Mouse (Mus musculus) stomach, embryonic 16.5 days (tissue): ENCODE data around the gene Cox14. TPM values are rescaled to one million over a fixed set of nuclear protein-coding genes. Genes with fewer than 3 reads are reported as not detected.
"Not testable (repeated sequence)": the region's sequence is repeated elsewhere in the genome, so short reads cannot be mapped to it uniquely, and the experiment has no call there.

ENCODE experiments used
- ATAC-seq: fragments of 200-750 bp; cut with Nextera tagmentation; 2 replicates; pipeline ENCODE4 v1.8.0; 2017; ENCODE audit warnings: moderate number of reproducible peaks, moderate TSS enrichment; ENCODE audit not compliant: insufficient read depth, low FRiP score
- H3K27ac ChIP-seq: fragments of 300-500 bp; sonication (generic); 2 replicates; pipeline ENCODE4 v1.5.1; 2014; ENCODE audit warnings: low read length
- H3K27me3 ChIP-seq: fragments of 300-500 bp; sonication (generic); 2 replicates; pipeline ENCODE4 v1.6.1; 2014; ENCODE audit warnings: low read length, control low read depth, mixed read lengths; ENCODE audit not compliant: control insufficient read depth, insufficient read depth
- H3K36me3 ChIP-seq: fragments of 300-500 bp; sonication (generic); 2 replicates; pipeline ENCODE4 v1.6.1; 2014; ENCODE audit warnings: low read length; ENCODE audit not compliant: control insufficient read depth, insufficient read depth
- H3K4me1 ChIP-seq: fragments of 300-500 bp; sonication (generic); 2 replicates; pipeline ENCODE4 v1.6.1; 2014; ENCODE audit warnings: low read length, control low read depth, mixed read lengths; ENCODE audit not compliant: control insufficient read depth, insufficient read depth
- H3K4me2 ChIP-seq: fragments of 300-500 bp; sonication (generic); 2 replicates; pipeline ENCODE4 v1.6.1; 2014; ENCODE audit warnings: low read depth, low read length, mixed read lengths
- H3K4me3 ChIP-seq: fragments of 300-500 bp; sonication (generic); replicated peaks from 2 replicates; pipeline ENCODE4 v1.5.1; 2014; ENCODE audit warnings: mild to moderate bottlenecking, low read length
- H3K9ac ChIP-seq: fragments of 300-500 bp; sonication (generic); 2 replicates; pipeline ENCODE4 v1.6.1; 2014; ENCODE audit warnings: low read length
- H3K9me3 ChIP-seq: fragments of 300-500 bp; sonication (generic); replicated peaks from 2 replicates; pipeline ENCODE4 v1.6.1; 2016; ENCODE audit warnings: low read length, control low read depth; ENCODE audit not compliant: control insufficient read depth
- WGBS: fragments of 180-500 bp; shearing (Covaris S2); extraction: QIAGEN DNeasy Blood & Tissue Kit; methylation state at CpG from one replicate; pipeline ENCODE4 v1.1.7; 2014; 5-methylcytosine and 5-hydroxymethylcytosine counted together
- polyA plus RNA-seq: library from polyadenylated mRNA; unstranded; fragments of >200 nt; fragmentation: Nextera tagmentation; extraction: Ambion mirVana; gene quantifications from 2 replicates; pipeline ENCODE4 v1.2.1, GENCODE M21; 2015

Cox14 gene
- polyA plus RNA-seq, 1 experiment from 2014 or later: 171 TPM

DNA sequence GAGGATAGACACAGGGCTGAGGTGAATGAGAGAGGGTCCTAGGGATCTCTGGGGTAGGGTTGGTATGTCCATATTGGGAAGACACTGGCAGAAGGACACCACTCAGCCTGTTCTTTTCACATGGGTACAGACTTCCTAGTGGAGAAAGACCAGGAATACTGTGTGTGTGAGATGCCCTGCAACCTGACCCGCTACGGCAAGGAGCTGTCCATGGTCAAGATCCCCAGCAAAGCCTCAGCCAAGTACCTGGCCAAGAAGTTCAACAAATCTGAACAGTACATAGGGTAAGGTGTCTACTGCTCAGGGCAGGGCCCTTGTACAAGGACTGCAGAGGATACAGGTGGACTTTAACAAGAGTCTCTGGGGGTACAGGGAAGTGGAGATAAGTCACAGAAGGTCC is 28.1 kb upstream of the Cox14 start:
- H3K27me3 ChIP-seq: no peaks in the 10 kb centered on the region
- peaks cover 11% of the 10 kb centered on the region; the same call in 1 of the 2 replicates for H3K4me1 ChIP-seq
- H3K36me3 ChIP-seq: no peaks in the 10 kb centered on the region
- ATAC-seq: no peak
- no peak overlapping the region for H3K27ac ChIP-seq
- H3K4me2 ChIP-seq: no peak overlapping the region
- WGBS: 18% methylated on average over 2 of the region's 2 CpGs
- H3K4me3 ChIP-seq: no peak overlapping the region
- H3K9me3 ChIP-seq: no peaks in the 10 kb centered on the region
- no peak overlapping the region for H3K9ac ChIP-seq

DNA sequence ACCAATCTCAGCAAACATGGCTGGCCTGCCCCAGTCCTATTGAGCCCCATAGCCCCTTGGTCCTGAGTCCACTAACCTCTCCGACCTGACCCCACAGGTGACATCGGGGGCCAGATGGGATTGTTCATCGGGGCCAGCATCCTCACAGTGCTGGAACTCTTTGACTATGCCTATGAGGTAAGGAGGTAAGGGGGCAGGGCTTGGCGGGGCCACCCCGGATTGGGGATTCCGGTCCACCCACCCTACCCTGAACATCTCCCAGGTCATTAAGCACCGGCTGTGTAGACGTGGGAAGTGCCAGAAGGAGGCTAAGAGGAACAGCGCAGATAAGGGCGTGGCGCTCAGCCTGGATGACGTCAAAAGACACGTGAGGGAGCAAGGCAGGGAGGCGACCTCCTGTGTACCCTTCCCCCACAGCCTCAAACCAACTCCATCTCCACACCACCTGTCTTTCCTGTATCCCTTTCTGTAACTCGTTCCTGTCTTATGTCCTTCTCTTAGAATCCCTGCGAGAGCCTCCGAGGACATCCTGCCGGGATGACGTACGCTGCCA is 26.8 kb upstream of the Cox14 start:
- Histone ChIP-seq H3K4me1 (peaks cover 21% of the 10 kb centered on the region), H3K9ac (peak overlapping the region; percentile 8; the same call in 1 of the 2 replicates), H3K27ac (no peak overlapping the region), H3K27me3 (no peaks in the 10 kb centered on the region), H3K4me3 (no peak overlapping the region), H3K4me2 (no peak overlapping the region), H3K9me3 (no peaks in the 10 kb centered on the region), H3K36me3 (no peaks in the 10 kb centered on the region)
- 28% methylated on average over 20 of the region's 20 CpGs for WGBS
- no peak for ATAC-seq

DNA sequence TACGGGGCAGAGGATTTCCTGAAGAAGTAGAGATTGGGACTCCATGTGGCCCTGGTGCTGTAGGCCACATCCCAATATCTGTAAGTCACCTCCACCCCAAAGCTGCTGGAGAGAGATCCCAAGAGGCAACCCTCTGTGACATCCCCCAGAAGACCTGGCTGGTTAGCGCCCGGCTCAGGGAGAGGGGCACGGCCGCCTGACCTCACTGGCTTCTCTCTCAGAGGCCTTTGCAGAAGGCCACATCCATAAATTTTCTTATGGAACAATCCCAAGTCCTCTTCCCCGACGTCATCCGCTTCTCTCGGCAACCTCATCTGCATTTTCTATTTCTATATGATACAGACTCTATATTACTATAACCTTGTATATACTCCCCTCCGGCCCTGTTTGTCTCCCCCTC is 25.7 kb upstream of the Cox14 start:
- ATAC-seq: no peak
- H3K4me3 ChIP-seq: no peak overlapping the region
- H3K9me3 ChIP-seq: no peaks in the 10 kb centered on the region
- no peak overlapping the region for H3K27ac ChIP-seq
- WGBS: 82% methylated on average over 10 of the region's 10 CpGs
- H3K4me1 ChIP-seq: peaks cover 23% of the 10 kb centered on the region
- no peak overlapping the region for H3K4me2 ChIP-seq
- no peaks in the 10 kb centered on the region for H3K27me3 ChIP-seq
- H3K36me3 ChIP-seq: no peaks in the 10 kb centered on the region
- H3K9ac ChIP-seq: no peak overlapping the region

DNA sequence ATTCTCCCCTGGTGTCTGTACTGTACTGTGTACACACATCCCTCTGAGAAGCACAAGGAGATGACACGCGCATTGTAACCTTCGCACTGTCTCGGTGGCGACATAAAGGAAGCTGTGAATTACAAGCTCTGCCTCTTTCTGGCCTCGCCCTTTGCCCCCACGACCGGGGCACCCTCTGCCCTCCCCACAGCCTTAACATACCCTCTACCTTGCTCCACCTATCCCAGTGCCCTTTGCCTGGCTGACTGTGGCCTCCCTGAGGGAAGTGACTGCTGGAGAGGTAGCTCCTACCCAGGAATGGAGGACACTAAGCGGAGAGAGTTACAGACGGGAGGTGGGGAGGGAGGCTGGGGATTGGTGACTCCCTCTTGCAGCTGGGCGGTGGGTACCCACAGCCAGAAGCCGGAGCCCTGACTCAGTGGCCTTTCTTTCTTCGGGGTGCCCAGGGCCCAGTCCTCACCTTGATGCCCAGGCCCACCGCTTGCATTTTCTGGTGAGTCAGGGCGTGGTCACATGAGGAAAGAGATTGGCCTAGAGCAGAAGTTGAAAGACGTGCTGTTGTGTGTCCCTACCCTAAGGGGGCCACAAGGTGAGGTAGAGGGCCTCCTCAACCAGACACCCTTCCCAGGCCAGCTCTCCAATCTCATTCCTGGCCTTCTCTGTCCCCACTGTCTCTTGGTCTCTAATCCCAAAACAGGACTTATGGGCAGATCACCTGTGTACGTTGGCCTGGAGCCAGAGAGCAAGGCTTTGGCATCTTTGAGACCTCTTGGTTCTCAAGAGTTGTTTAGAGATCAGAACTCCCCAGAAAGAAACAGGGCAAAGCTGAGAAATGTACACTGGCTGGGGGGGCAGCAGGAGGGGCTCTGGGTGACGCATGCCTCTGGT is 25.0 kb upstream of the Cox14 start:
- no peaks in the 10 kb centered on the region for H3K27me3 ChIP-seq
- H3K4me3 ChIP-seq: no peak overlapping the region
- no peak for ATAC-seq
- H3K9me3 ChIP-seq: no peaks in the 10 kb centered on the region
- no peak overlapping the region for H3K4me2 ChIP-seq
- H3K9ac ChIP-seq: no peak overlapping the region
- no peak overlapping the region for H3K27ac ChIP-seq
- H3K4me1 ChIP-seq: peaks cover 23% of the 10 kb centered on the region
- H3K36me3 ChIP-seq: no peaks in the 10 kb centered on the region
- WGBS: 82% methylated on average over 18 of the region's 18 CpGs

DNA sequence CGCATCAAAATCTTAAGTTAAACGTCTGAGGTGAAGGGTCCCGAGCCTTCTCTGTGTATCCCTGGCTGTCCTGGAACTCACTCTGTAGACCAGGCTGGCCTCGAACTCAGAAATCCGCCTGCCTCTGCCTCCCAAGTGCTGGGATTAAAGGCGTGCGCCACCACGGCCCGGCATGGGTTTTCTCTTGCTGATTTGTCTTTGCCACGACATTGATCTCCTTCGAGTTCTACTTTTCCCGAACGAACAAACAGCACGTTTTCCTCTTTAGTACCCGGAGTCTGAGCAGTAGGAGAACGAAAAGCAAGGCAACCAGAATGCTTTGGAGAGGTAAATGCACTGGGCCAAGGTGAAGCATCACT is 23.8 kb upstream of the Cox14 start:
- WGBS: 41% methylated on average over 16 of the region's 16 CpGs
- not testable (repeated sequence) for H3K27me3 ChIP-seq, ATAC-seq, H3K36me3 ChIP-seq, H3K9me3 ChIP-seq
- Histone ChIP-seq H3K4me1 (peaks cover 23% of the 10 kb centered on the region), H3K9ac (peak overlapping the region; percentile 99), H3K4me3 (peak overlapping the region; percentile 86), H3K27ac (peak overlapping the region; percentile 96), H3K4me2 (peak overlapping the region; percentile 59)

DNA sequence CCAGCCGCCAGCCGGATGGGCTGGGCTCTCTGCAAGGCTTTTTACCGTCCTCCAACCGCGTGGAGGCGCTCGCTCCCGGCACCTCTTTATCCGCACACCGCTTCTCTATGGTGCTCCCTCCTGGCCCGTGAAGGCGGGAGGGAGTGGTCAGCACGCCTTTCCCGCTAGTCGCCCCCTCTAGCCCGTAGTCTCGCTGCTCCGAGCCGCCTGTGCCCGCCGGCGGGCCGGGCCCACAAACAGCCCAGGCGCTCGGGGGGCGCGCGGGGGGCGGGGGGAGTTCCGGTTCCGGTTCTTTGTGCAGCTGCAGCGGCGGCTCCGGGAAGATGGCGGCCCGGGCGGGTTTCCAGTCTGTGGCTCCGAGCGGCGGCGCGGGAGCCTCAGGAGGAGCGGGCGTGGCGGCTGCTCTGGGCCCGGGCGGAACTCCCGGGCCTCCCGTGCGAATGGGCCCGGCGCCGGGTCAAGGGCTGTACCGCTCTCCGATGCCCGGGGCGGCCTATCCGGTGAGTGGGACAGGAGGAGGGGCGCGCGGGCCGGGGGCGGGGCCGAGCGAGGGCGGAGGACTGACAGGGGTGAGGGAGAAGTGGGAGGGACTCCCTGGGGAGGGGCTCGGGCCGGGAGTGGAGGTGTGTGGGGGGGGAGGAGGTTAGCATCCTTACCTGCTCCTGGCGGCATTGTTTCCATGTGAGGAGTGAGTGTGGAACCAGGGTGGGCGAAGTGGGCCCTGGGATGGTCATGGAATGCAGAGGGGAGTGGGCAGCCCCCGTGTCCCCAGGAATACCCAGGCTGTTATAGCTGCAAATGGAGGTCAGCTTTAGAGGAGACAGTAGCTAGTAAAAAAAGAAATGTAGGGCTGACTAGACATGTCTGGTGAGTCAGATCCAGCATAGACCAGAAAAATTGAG is 23.2 kb upstream of the Cox14 start, which contains the start of gene Smarcd1:
Gene Smarcd1 (plus strand): TSS at position 131 of the 902 bp plus-strand sequence.
- WGBS: under 1% methylated on average over 67 of the region's 71 CpGs
- H3K36me3 ChIP-seq: 0 out of 2 replicates have a peak, but pooled peaks cover 2% of the 10 kb centered on the region
- peak within 1 kb of the TSS; percentile 68 for H3K4me2 ChIP-seq
- no peaks in the 10 kb centered on the region for H3K27me3 ChIP-seq
- peak within 1 kb of the TSS; percentile 86 for H3K4me3 ChIP-seq
- H3K27ac ChIP-seq: peak within 1 kb of the TSS; percentile 96
- peak; percentile 94 for ATAC-seq
- H3K9me3 ChIP-seq: no peaks in the 10 kb centered on the region
- peaks cover 23% of the 10 kb centered on the region for H3K4me1 ChIP-seq
- peak within 1 kb of the TSS; percentile 99 for H3K9ac ChIP-seq

DNA sequence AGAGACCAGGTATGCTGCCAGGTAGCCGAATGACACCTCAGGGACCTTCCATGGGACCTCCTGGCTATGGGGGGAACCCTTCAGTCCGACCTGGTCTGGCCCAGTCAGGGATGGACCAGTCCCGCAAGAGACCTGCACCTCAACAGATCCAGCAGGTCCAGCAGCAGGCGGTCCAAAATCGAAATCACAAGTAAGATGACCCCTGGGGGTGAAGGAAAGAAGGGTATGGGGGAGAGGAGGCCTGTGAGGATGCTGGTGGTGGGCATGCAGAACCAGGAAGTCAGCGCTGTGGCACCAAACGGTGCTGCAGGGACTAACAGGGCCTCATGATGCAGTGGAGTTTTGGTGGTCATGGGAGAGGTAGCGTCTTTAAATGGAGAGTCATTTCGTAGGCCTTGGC is 22.3 kb upstream of the Cox14 start:
- Histone ChIP-seq H3K4me2 (peak overlapping the region; percentile 68), H3K9me3 (no peaks in the 10 kb centered on the region), H3K27ac (0 out of 2 replicates have a peak overlapping the region, but pooled peaks have one; percentile 26), H3K4me3 (peak overlapping the region; percentile 86), H3K4me1 (peaks cover 23% of the 10 kb centered on the region), H3K9ac (peak overlapping the region; percentile 99), H3K27me3 (no peaks in the 10 kb centered on the region), H3K36me3 (peaks cover 9% of the 10 kb centered on the region)
- WGBS: 66% methylated on average over 9 of the region's 9 CpGs
- ATAC-seq: no peak

DNA sequence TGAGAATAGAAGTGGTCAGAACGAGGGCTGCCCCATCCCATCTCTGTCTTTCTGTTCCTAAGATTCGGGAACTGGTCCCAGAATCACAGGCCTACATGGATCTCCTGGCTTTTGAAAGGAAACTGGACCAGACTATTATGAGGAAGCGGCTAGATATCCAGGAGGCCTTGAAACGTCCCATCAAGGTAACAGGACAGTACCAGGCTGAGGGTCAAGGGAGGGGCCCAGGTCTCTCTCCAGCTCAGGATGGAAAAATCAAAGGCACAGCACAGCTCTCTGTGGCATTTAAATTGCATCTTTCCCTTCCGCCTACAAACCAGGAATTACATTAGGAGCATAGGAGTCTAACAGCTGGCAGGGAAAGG is 21.8 kb upstream of the Cox14 start:
- Histone ChIP-seq H3K4me1 (peaks cover 23% of the 10 kb centered on the region), H3K27ac (no peak overlapping the region), H3K27me3 (no peaks in the 10 kb centered on the region), H3K9ac (no peak overlapping the region), H3K9me3 (no peaks in the 10 kb centered on the region), H3K4me2 (peak overlapping the region; percentile 21; the same call in 1 of the 2 replicates), H3K4me3 (no peak overlapping the region), H3K36me3 (peaks cover 11% of the 10 kb centered on the region)
- 74% methylated on average over 5 of the region's 5 CpGs for WGBS
- no peak for ATAC-seq
